Mouse (Mus musculus) liver, embryonic 15.5 days (tissue): ENCODE data around the gene Spen. TPM values are rescaled to one million over a fixed set of nuclear protein-coding genes. Genes with fewer than 3 reads are reported as not detected.

Experiments
- ATAC-seq: fragments of 200-750 bp; cut with Nextera tagmentation; 2 replicates; pipeline ENCODE4 v1.8.0; 2017; ENCODE audit warnings: moderate number of reproducible peaks, mild to moderate bottlenecking, moderate library complexity; ENCODE audit not compliant: insufficient read depth
- H3K27ac ChIP-seq: fragments of 300-500 bp; sonication (generic); replicated peaks from 2 replicates; pipeline ENCODE4 v1.5.1; 2015; ENCODE audit warnings: mild to moderate bottlenecking, inconsistent platforms
- H3K27me3 ChIP-seq: fragments of 300-500 bp; sonication (generic); 2 replicates; pipeline ENCODE4 v1.6.1; 2015; ENCODE audit warnings: mild to moderate bottlenecking, inconsistent platforms
- H3K36me3 ChIP-seq: fragments of 300-500 bp; sonication (generic); replicated peaks from 2 replicates; pipeline ENCODE4 v1.6.1; 2015; ENCODE audit warnings: moderate library complexity, mild to moderate bottlenecking, inconsistent platforms
- H3K4me1 ChIP-seq: fragments of 300-500 bp; sonication (generic); replicated peaks from 2 replicates; pipeline ENCODE4 v1.6.1; 2015; ENCODE audit warnings: inconsistent platforms
- H3K4me2 ChIP-seq: fragments of 300-500 bp; sonication (generic); 2 replicates; pipeline ENCODE4 v1.6.1; 2015; ENCODE audit warnings: moderate library complexity, mild to moderate bottlenecking, inconsistent platforms
- H3K4me3 ChIP-seq: fragments of 300-500 bp; sonication (generic); replicated peaks from 2 replicates; pipeline ENCODE4 v1.5.1; 2015; ENCODE audit warnings: mild to moderate bottlenecking, inconsistent platforms
- H3K9ac ChIP-seq: fragments of 300-500 bp; sonication (generic); 2 replicates; pipeline ENCODE4 v1.6.1; 2015; ENCODE audit warnings: moderate library complexity, mild to moderate bottlenecking, inconsistent platforms
- H3K9me3 ChIP-seq: fragments of 300-500 bp; sonication (generic); replicated peaks from 2 replicates; pipeline ENCODE4 v1.6.1; 2016; ENCODE audit warnings: inconsistent platforms
- WGBS: fragments of 180-500 bp; shearing (Covaris S2); methylation state at CpG from one replicate; pipeline ENCODE4 v1.1.7; 2015; ENCODE audit warnings: mixed read lengths; ENCODE audit not compliant: insufficient replicate concordance; 5-methylcytosine and 5-hydroxymethylcytosine counted together
- polyA plus RNA-seq: library from polyadenylated mRNA; unstranded; fragments of >200 nt; fragmentation: Nextera tagmentation; extraction: Ambion mirVana; gene quantifications from 2 replicates; pipeline ENCODE4 v1.2.1, GENCODE M21; 2015

Spen gene
- polyA plus RNA-seq, 1 experiment from 2014 or later = 4.7 TPM

DNA sequence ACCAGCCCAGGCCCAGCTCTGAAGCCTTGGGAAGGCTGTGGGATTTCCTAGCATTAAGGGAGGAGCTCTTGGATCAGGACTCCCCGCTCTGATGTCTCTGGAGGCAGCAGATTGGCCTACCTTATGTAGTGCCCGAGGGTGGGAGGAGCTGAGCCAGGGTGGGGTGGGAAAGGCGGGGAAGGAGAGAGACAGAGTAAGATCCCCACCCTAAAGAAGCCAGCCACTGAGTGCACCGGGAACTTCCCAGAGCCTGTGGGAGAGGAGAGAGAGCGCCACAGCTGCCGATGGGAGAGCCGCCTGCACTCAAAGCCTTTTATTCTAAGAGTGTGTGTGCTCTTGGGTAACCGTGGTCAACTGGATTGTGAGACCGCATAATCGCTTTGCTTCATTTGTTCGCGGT is 77.3 kb downstream of the Spen start:
- no peak overlapping the region for H3K27ac ChIP-seq
- no peak overlapping the region for H3K9ac ChIP-seq
- H3K27me3 ChIP-seq = no peaks in the 10 kb centered on the region
- H3K4me2 ChIP-seq = no peak overlapping the region
- ATAC-seq = no peak
- H3K36me3 ChIP-seq = peaks cover 39% of the 10 kb centered on the region
- H3K4me1 ChIP-seq = peaks cover 14% of the 10 kb centered on the region; the same call in 1 of the 2 replicates
- H3K9me3 ChIP-seq = no peaks in the 10 kb centered on the region
- WGBS = 71% methylated on average over 12 of the region's 12 CpGs
- H3K4me3 ChIP-seq = no peak overlapping the region

GRCm38 (mm10) chr4:141460481-141460880 is 77.9 kb downstream of the Spen start:
- no peak for ATAC-seq
- Histone ChIP-seq H3K27ac (no peak overlapping the region), H3K4me3 (no peak overlapping the region)

DNA sequence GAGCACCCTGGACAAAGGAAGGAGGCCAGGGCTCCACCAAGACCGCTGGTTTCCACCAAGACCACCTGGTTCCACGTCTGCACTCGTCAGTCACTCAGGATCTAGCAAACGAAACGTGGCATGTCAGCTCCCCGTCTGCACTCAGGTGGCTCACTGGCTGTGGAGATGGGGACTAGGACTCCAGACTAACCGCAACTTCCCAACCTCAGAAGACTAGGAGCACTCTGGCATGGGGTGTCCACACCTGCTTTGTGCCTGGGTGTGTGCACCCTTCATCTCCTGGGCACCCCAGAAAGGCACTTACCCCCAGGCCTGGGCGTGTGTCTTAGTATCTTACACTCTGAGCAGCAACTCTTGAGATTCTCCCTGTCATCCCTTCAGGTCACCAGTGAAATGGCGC is 78.6 kb downstream of the Spen start:
- ATAC-seq = no peak
- WGBS = 79% methylated on average over 9 of the region's 9 CpGs
- H3K27ac ChIP-seq = no peak overlapping the region

More at GRCm38 (mm10) chr4:141460481-141460880, 77.9 kb downstream of the Spen start:
- H3K36me3 ChIP-seq = peaks cover 33% of the 10 kb centered on the region
- WGBS = 45% methylated on average over 4 of the region's 4 CpGs
- no peaks in the 10 kb centered on the region for H3K9me3 ChIP-seq
- no peak overlapping the region for H3K4me2 ChIP-seq
- H3K4me1 ChIP-seq = peaks cover 18% of the 10 kb centered on the region
- no peak overlapping the region for H3K9ac ChIP-seq
- no peaks in the 10 kb centered on the region for H3K27me3 ChIP-seq

DNA sequence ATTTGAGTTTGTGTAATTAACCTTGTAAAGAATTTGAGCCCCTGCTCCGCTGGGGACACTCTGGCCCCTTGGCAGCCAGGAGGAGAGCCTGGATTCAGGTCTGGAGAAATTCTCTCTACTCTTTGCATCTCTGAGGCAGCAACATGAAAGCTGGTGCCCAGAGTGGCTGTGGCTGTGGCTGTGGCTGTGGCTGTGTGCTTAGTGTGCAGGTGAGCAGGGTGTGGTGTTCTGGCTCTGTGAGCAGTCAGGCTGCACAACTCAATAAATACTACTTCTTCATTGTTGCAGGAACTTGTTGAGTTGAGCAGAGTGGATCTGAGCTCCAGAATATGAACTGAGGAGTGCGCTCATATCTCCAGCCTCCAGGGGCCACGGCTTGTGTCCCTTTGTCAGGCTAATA is 79.5 kb downstream of the Spen start:
- no peaks in the 10 kb centered on the region for H3K9me3 ChIP-seq
- no peak overlapping the region for H3K9ac ChIP-seq
- no peak overlapping the region for H3K4me2 ChIP-seq
- no peak overlapping the region for H3K4me3 ChIP-seq
- peaks cover 28% of the 10 kb centered on the region for H3K4me1 ChIP-seq
- 70% methylated on average over 3 of the region's 3 CpGs for WGBS
- peaks cover 17% of the 10 kb centered on the region for H3K36me3 ChIP-seq
- ATAC-seq = no peak
- no peaks in the 10 kb centered on the region for H3K27me3 ChIP-seq
- no peak overlapping the region for H3K27ac ChIP-seq

More for the DNA sequence above, 78.6 kb downstream of the Spen start:
- Histone ChIP-seq H3K9ac (no peak overlapping the region), H3K4me3 (no peak overlapping the region), H3K9me3 (no peaks in the 10 kb centered on the region), H3K36me3 (peaks cover 26% of the 10 kb centered on the region), H3K27me3 (no peaks in the 10 kb centered on the region), H3K4me1 (peaks cover 22% of the 10 kb centered on the region), H3K4me2 (no peak overlapping the region)

- H3K27ac ChIP-seq = no peak overlapping the region
- ATAC-seq = no peak
- no peak overlapping the region for H3K4me2 ChIP-seq
- 52% methylated on average over 7 of the region's 7 CpGs for WGBS
- no peaks in the 10 kb centered on the region for H3K9me3 ChIP-seq
- no peaks in the 10 kb centered on the region for H3K27me3 ChIP-seq
- no peak overlapping the region for H3K4me3 ChIP-seq
- peaks cover 12% of the 10 kb centered on the region; the same call in 1 of the 2 replicates for H3K36me3 ChIP-seq
- H3K4me1 ChIP-seq = peaks cover 30% of the 10 kb centered on the region
- no peak overlapping the region for H3K9ac ChIP-seq
Observed at GRCm38 (mm10) chr4:141458236-141458635, 80.2 kb downstream of the Spen start.

DNA sequence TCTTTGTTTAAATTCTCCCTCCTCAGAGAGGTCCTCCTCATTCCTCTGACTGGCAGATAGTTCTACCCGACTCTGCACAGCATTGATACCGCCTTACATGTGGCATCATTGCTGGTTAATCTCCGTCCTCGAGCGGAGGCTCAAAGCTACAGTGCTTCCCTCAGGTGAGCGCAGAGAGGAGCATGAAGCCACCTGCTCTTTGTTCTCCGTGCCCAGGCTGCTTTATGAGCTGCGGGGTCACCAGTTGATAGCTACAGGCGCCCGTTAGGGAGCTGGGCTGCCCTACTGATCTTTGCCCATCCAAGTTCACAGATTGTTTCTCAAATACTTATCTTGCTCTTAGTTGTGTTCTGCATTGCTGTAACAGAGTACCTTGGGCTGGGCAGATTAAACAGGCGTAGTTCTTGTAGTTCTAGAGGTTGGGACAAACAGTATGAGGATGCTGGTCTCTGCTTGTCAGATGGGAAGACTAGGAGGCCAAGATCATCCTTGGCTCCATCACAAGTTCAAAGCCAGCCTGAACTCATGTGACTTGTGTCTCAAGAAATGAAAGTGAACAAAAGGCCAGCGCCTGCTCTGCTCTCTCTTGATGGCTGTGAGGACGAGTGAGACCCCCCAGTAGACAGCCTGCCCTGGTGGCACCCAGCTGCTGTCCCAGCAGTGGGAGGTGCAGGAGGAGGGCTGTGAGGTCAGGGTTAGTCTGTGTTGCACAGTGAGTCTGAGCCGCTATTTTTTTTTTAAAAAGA is 82.0 kb downstream of the Spen start:
- ATAC-seq = no peak
- 79% methylated on average over 14 of the region's 14 CpGs for WGBS
- no peak overlapping the region for H3K27ac ChIP-seq

GRCm38 (mm10) chr4:141455526-141455925 is 82.9 kb downstream of the Spen start:
- Histone ChIP-seq H3K27ac (no peak overlapping the region), H3K4me3 (no peak overlapping the region), H3K36me3 (peaks cover 6% of the 10 kb centered on the region; the same call in 1 of the 2 replicates), H3K4me1 (peaks cover 24% of the 10 kb centered on the region), H3K9me3 (no peaks in the 10 kb centered on the region), H3K4me2 (no peak overlapping the region), H3K27me3 (no peaks in the 10 kb centered on the region), H3K9ac (no peak overlapping the region)
- ATAC-seq = no peak
- WGBS = 80% methylated on average over 4 of the region's 4 CpGs

More for the DNA sequence above, 82.0 kb downstream of the Spen start:
- H3K27me3 ChIP-seq = no peaks in the 10 kb centered on the region
- H3K4me1 ChIP-seq = peaks cover 30% of the 10 kb centered on the region
- no peak overlapping the region for H3K9ac ChIP-seq
- H3K4me2 ChIP-seq = no peak overlapping the region
- H3K4me3 ChIP-seq = no peak overlapping the region
- peaks cover 6% of the 10 kb centered on the region; the same call in 1 of the 2 replicates for H3K36me3 ChIP-seq
- H3K9me3 ChIP-seq = no peaks in the 10 kb centered on the region

DNA sequence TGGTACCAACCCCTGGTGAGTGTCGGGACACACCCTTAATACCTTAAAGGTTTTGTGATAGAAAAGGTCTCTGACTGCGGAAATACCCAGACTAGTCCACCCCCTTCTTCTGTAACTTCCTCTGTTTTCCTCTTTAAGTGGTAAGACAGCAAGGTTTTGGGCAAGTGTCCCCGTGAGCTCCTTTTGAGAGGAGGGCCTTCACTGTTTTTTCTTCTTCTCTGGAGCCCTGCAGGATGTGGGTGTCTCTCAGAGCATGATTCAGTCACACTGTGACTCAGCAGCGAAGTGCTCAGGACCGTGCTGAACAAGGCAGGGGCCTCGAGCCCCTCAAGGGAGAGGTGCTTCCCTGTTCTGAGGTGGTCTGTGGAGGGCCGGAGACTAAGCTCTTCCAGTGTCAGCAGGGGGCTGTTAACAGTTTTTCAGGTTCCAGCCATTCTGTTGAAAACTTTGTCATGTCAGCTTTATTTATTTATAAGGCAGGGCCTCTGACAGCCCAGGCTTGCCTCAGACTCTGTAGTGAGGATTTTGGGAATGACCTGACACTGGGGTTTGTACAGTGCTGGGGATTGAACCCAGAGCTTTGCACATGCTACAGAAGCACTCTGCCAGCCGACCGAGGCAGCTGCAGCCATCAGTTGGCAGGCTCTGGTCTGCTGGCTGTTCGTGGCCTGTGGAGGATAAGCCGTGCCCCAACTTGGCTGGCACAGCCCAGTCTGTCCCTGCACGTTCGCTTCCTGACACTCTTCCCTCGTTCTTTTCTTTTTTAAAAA is 83.6 kb downstream of the Spen start:
- no peak overlapping the region for H3K9ac ChIP-seq
- H3K4me3 ChIP-seq = no peak overlapping the region
- H3K36me3 ChIP-seq = peaks cover 3% of the 10 kb centered on the region; the same call in 1 of the 2 replicates
- WGBS = 50% methylated on average over 14 of the region's 14 CpGs
- H3K4me2 ChIP-seq = no peak overlapping the region
- H3K27ac ChIP-seq = 0 out of 2 replicates have a peak overlapping the region, but pooled peaks have one; percentile 24
- peaks cover 24% of the 10 kb centered on the region for H3K4me1 ChIP-seq
- no peaks in the 10 kb centered on the region for H3K9me3 ChIP-seq
- no peaks in the 10 kb centered on the region for H3K27me3 ChIP-seq
- ATAC-seq = 0 out of 2 replicates have a peak, but pooled peaks have one; percentile 18

GRCm38 (mm10) chr4:141451916-141452450 is 86.4 kb downstream of the Spen start:
- no peaks in the 10 kb centered on the region for H3K9me3 ChIP-seq
- 75% methylated on average over 9 of the region's 9 CpGs for WGBS
- H3K27ac ChIP-seq = no peak overlapping the region
- H3K4me1 ChIP-seq = peaks cover 15% of the 10 kb centered on the region; the same call in 1 of the 2 replicates
- no peak overlapping the region for H3K4me2 ChIP-seq
- H3K36me3 ChIP-seq = peaks cover 18% of the 10 kb centered on the region
- no peak overlapping the region for H3K9ac ChIP-seq
- no peaks in the 10 kb centered on the region for H3K27me3 ChIP-seq
- H3K4me3 ChIP-seq = no peak overlapping the region
- no peak for ATAC-seq

- Histone ChIP-seq H3K27ac (no peak overlapping the region), H3K9me3 (no peaks in the 10 kb centered on the region), H3K27me3 (no peaks in the 10 kb centered on the region), H3K4me1 (peaks cover 19% of the 10 kb centered on the region; the same call in 1 of the 2 replicates), H3K36me3 (peaks cover 18% of the 10 kb centered on the region), H3K4me3 (no peak overlapping the region), H3K9ac (no peak overlapping the region), H3K4me2 (no peak overlapping the region)
- 67% methylated on average over 2 of the region's 2 CpGs for WGBS
- ATAC-seq = no peak
Observed at GRCm38 (mm10) chr4:141451251-141451650, 87.1 kb downstream of the Spen start.

DNA sequence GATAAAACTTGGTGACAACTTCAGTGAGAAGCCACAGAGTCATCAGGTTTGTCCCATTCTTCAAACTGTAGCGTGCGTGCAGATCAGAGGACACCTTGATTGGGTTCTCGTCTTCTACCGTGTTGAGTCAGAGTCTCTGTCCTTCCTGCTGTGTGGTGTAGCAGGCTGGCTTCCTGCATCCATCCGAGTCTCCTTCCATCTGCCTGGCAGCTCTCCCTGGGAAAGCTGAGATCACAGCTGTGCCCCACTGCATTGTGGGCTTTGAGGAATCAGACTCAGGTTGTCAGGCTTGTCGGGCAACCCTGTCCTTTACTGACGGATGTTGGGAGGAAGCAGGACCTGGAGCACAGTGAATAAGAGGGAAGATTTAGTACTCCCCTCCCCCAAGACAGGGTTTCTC is 92.2 kb downstream of the Spen start:
- Histone ChIP-seq H3K9me3 (no peaks in the 10 kb centered on the region), H3K27ac (no peak overlapping the region), H3K27me3 (no peaks in the 10 kb centered on the region), H3K4me3 (no peak overlapping the region), H3K4me1 (peaks cover 26% of the 10 kb centered on the region), H3K36me3 (peaks cover 18% of the 10 kb centered on the region), H3K4me2 (no peak overlapping the region), H3K9ac (no peak overlapping the region)
- ATAC-seq = no peak
- WGBS = 66% methylated on average over 7 of the region's 7 CpGs
